Mouse (Mus musculus): ENCODE measurements around the gene Tpd52l1. TPM values are rescaled to one million over a fixed set of nuclear protein-coding genes. Genes with fewer than 3 reads are reported as not detected.

Tpd52l1 gene
- 1.3 and 1.8 TPM in 2 replicates for polyA plus RNA-seq (2012; rRNA removed)

- no peaks in the 10 kb centered on the region for H3K4me1 ChIP-seq (ENCODE audit: control insufficient read depth, insufficient read depth, insufficient read length, low read length)
- no peak for TF ChIP-seq POLR2A (IDR thresholded peaks at IDR 0.05; ENCODE audit: low read depth, low read length)
- TF ChIP-seq CTCF (IDR thresholded peaks at IDR 0.05; ENCODE audit: extremely low read depth, insufficient read length, insufficient replicate concordance, low read depth, low read length): peak; percentile 78; the same call in 1 of the 2 replicates
- 1% methylated on average over 59 of the region's 59 CpGs for WGBS
- H3K36me3 ChIP-seq (ENCODE audit: control insufficient read depth, insufficient read depth, low read length): no peaks in the 10 kb centered on the region
- H3K27me3 ChIP-seq (ENCODE audit: control insufficient read depth, insufficient read depth, low read length): 0 out of 2 replicates have a peak, but pooled peaks cover 2% of the 10 kb centered on the region
- no peak within 1 kb of the TSS for H3K27ac ChIP-seq (ENCODE audit: insufficient read depth, low read depth, low read length)
- peak within 1 kb of the TSS; percentile 64 for H3K4me3 ChIP-seq (ENCODE audit: low read depth, low read length)
Observed at GRCm38 (mm10) chr10:31445291-31446124, at the start of gene Tpd52l1. TSS of gene Tpd52l1 (minus strand) at chr10:31445958.

- TF ChIP-seq CTCF (IDR thresholded peaks at IDR 0.05; ENCODE audit: extremely low read depth, insufficient read length, insufficient replicate concordance, low read depth, low read length) (no peak), POLR2A (IDR thresholded peaks at IDR 0.05; ENCODE audit: low read depth, low read length) (no peak)
Observed at GRCm38 (mm10) chr10:31494296-31494695, 48.5 kb upstream of the Tpd52l1 start.

DNA sequence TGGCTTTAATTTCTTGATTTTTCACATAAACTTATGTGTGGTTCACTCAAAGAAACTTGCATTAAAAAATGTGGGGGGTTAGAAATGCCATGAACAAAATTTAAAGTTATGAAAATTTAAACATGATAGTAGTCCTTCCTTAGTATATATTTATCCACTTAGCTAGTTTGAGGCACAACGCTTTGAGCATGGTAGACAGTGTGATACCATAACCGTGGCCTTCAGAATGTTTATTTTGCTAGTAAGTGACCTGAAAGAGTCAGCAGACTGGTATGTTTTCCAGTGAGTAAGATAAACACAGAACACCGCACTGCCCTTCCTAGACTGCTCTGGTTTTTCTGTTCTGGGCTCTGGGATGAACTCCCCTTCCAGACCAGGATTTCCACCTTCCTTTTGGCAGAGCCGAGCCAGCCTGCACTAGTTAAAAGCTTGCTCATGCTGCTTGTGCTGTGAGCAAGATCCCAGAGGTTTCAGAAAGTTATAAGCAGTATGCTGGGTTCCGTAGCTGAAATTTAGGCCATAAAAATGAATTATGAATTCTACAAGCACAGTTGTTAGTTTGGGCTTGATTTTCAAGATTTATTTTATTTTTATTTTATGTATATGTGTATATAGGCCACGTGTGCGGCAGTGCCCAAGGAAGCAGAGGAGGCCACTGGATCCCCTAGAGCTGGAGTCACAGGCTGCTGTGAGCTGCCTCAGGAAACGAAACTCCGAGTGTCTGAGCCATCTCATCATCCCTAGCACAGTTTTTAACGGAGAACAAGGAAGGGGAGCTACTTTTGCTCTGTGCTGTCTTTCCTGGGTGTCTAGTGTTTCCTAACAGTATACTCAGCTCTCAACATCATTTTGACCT lies 21.5 kb upstream of the Tpd52l1 start:
- no peaks in the 10 kb centered on the region for H3K36me3 ChIP-seq (ENCODE audit: control insufficient read depth, insufficient read depth, low read length)
- H3K27ac ChIP-seq (ENCODE audit: insufficient read depth, low read depth, low read length): no peak overlapping the region
- no peak overlapping the region for H3K4me3 ChIP-seq (ENCODE audit: low read depth, low read length)
- H3K27me3 ChIP-seq (ENCODE audit: control insufficient read depth, insufficient read depth, low read length): no peaks in the 10 kb centered on the region
- TF ChIP-seq POLR2A (IDR thresholded peaks at IDR 0.05; ENCODE audit: low read depth, low read length): no peak
- no peak for TF ChIP-seq CTCF (IDR thresholded peaks at IDR 0.05; ENCODE audit: extremely low read depth, insufficient read length, insufficient replicate concordance, low read depth, low read length)
- no peaks in the 10 kb centered on the region for H3K4me1 ChIP-seq (ENCODE audit: control insufficient read depth, insufficient read depth, insufficient read length, low read length)
- WGBS: 61% methylated on average over 10 of the region's 10 CpGs

More at GRCm38 (mm10) chr10:31494296-31494695, 48.5 kb upstream of the Tpd52l1 start:
- no peaks in the 10 kb centered on the region for H3K27me3 ChIP-seq (ENCODE audit: control insufficient read depth, insufficient read depth, low read length)
- WGBS: 31% methylated on average over 1 of the region's 1 CpGs
- no peaks in the 10 kb centered on the region for H3K4me1 ChIP-seq (ENCODE audit: control insufficient read depth, insufficient read depth, insufficient read length, low read length)
- H3K36me3 ChIP-seq (ENCODE audit: control insufficient read depth, insufficient read depth, low read length): no peaks in the 10 kb centered on the region
- no peak overlapping the region for H3K27ac ChIP-seq (ENCODE audit: insufficient read depth, low read depth, low read length)
- H3K4me3 ChIP-seq (ENCODE audit: low read depth, low read length): no peak overlapping the region

- H3K27me3 ChIP-seq (ENCODE audit: control insufficient read depth, insufficient read depth, low read length): no peaks in the 10 kb centered on the region
- no peak overlapping the region for H3K4me3 ChIP-seq (ENCODE audit: low read depth, low read length)
- no peaks in the 10 kb centered on the region for H3K4me1 ChIP-seq (ENCODE audit: control insufficient read depth, insufficient read depth, insufficient read length, low read length)
- no peaks in the 10 kb centered on the region for H3K36me3 ChIP-seq (ENCODE audit: control insufficient read depth, insufficient read depth, low read length)
- TF ChIP-seq POLR2A (IDR thresholded peaks at IDR 0.05; ENCODE audit: low read depth, low read length) (no peak), CTCF (IDR thresholded peaks at IDR 0.05; ENCODE audit: extremely low read depth, insufficient read length, insufficient replicate concordance, low read depth, low read length) (no peak)
- H3K27ac ChIP-seq (ENCODE audit: insufficient read depth, low read depth, low read length): no peak overlapping the region
- WGBS: 76% methylated on average over 6 of the region's 6 CpGs
Observed at GRCm38 (mm10) chr10:31465840-31466541, 20.2 kb upstream of the Tpd52l1 start.

GRCm38 (mm10) chr10:31465424-31465823 lies 19.7 kb upstream of the Tpd52l1 start:
- Histone ChIP-seq H3K27me3 (ENCODE audit: control insufficient read depth, insufficient read depth, low read length) (no peaks in the 10 kb centered on the region), H3K27ac (ENCODE audit: insufficient read depth, low read depth, low read length) (no peak overlapping the region), H3K36me3 (ENCODE audit: control insufficient read depth, insufficient read depth, low read length) (no peaks in the 10 kb centered on the region), H3K4me1 (ENCODE audit: control insufficient read depth, insufficient read depth, insufficient read length, low read length) (no peaks in the 10 kb centered on the region), H3K4me3 (ENCODE audit: low read depth, low read length) (no peak overlapping the region)
- TF ChIP-seq POLR2A (IDR thresholded peaks at IDR 0.05; ENCODE audit: low read depth, low read length): no peak
- no peak for TF ChIP-seq CTCF (IDR thresholded peaks at IDR 0.05; ENCODE audit: extremely low read depth, insufficient read length, insufficient replicate concordance, low read depth, low read length)
- 51% methylated on average over 4 of the region's 4 CpGs for WGBS

DNA sequence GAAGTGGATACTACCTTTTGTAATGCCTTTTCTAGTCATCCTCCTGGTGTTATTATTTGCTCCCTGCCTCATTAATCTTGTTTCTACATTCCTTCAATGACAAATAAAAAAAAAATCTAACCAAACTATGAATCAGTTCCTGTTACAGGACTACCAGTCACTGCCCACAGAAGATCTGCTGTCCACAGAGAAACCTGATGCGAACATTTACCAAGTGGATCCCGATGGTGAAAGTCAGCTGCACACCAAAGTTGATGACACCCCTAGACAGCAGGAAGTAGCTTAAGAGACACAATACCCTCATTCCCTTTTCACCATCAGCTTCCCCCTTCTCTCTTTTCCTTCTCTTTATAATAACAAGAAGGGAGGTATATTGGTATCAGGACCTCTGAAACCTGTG lies 17.3 kb upstream of the Tpd52l1 start:
- H3K36me3 ChIP-seq (ENCODE audit: control insufficient read depth, insufficient read depth, low read length): no peaks in the 10 kb centered on the region
- no peak overlapping the region for H3K4me3 ChIP-seq (ENCODE audit: low read depth, low read length)
- no peak overlapping the region for H3K27ac ChIP-seq (ENCODE audit: insufficient read depth, low read depth, low read length)
- no peaks in the 10 kb centered on the region for H3K27me3 ChIP-seq (ENCODE audit: control insufficient read depth, insufficient read depth, low read length)
- no peaks in the 10 kb centered on the region for H3K4me1 ChIP-seq (ENCODE audit: control insufficient read depth, insufficient read depth, insufficient read length, low read length)
- TF ChIP-seq CTCF (IDR thresholded peaks at IDR 0.05; ENCODE audit: extremely low read depth, insufficient read length, insufficient replicate concordance, low read depth, low read length) (no peak), POLR2A (IDR thresholded peaks at IDR 0.05; ENCODE audit: low read depth, low read length) (no peak)
- 97% methylated on average over 2 of the region's 2 CpGs for WGBS
